Mouse (Mus musculus): ENCODE results near the gene Naa50. TPM values are rescaled to one million over a fixed set of nuclear protein-coding genes. Genes with fewer than 3 reads are reported as not detected.

The Naa50 gene
- polyA plus RNA-seq, 1 experiment from 2014 or later, result 116 TPM

DNA sequence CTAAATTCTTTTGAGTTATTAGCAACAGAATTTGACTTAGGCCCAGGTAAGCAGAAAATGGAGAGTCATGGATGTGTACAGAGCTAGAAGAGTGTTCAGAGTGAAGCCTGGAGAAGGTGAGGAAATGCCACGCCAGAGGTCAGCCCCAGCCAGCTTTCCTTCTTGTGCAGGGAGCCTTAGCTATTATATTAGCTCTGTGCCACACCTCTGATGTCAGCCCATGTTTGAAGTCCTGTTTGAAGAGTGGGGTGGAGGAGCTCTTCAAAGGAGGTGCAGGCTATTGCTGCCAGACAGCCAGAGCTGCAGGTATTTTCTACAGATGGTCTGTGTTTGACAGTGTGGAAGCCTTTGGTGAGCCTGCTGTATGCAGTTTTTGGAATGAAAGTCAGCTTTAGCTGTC is 38.9 kb downstream of the Naa50 start:
- no peak for DNase-seq (ENCODE audit: low spot score)
- no peak overlapping the region for H3K27ac ChIP-seq (ENCODE audit: low read depth, low read length)
- no peaks in the 10 kb centered on the region for H3K27me3 ChIP-seq (ENCODE audit: control insufficient read depth, insufficient read depth, low read length)
- WGBS, result 78% methylated on average over 1 of the region's 1 CpGs
- H3K9ac ChIP-seq (ENCODE audit: low read length), result no peak overlapping the region
- no peaks in the 10 kb centered on the region for H3K9me3 ChIP-seq (ENCODE audit: control insufficient read depth, low read length)
- ATAC-seq (replicated peaks; ENCODE audit: low FRiP score), result no peak
- no peaks in the 10 kb centered on the region; the same call in 1 of the 2 replicates for H3K4me1 ChIP-seq (replicated peaks; ENCODE audit: control insufficient read depth, insufficient read depth, low read length)
- no peaks in the 10 kb centered on the region for H3K36me3 ChIP-seq (ENCODE audit: control insufficient read depth, insufficient read depth, low read length)
- H3K4me2 ChIP-seq (ENCODE audit: low read depth, low read length, severe bottlenecking), result no peak overlapping the region
- no peak overlapping the region for H3K4me3 ChIP-seq (ENCODE audit: low read depth, low read length)

DNA sequence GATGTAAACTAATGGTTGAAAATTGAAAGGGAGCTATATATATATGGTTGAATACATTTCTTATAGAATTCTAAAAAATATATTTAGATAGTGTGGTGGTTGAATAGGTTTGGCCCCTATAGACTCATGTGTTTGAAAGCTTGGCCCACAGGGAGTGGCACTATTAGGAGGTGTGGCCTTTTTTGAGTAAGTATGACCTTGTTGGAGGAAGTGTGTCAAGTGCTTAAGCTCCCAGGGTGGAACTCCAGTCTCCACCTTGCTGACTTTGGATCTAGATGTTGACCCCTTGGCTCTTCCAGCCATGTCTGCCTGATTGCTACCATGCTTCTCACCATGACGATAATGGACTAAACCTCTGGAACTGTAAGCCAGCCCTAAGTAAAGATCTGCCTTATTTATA is 43.0 kb downstream of the Naa50 start:
- Histone ChIP-seq H3K36me3 (ENCODE audit: control insufficient read depth, insufficient read depth, low read length) (no peaks in the 10 kb centered on the region), H3K9ac (ENCODE audit: low read length) (no peak overlapping the region), H3K4me2 (ENCODE audit: low read depth, low read length, severe bottlenecking) (no peak overlapping the region), H3K27me3 (ENCODE audit: control insufficient read depth, insufficient read depth, low read length) (no peaks in the 10 kb centered on the region), H3K4me3 (ENCODE audit: low read depth, low read length) (no peak overlapping the region), H3K4me1 (replicated peaks; ENCODE audit: control insufficient read depth, insufficient read depth, low read length) (no peaks in the 10 kb centered on the region), H3K9me3 (ENCODE audit: control insufficient read depth, low read length) (no peaks in the 10 kb centered on the region), H3K27ac (ENCODE audit: low read depth, low read length) (no peak overlapping the region)
- WGBS, result 93% methylated on average over 1 of the region's 1 CpGs
- DNase-seq (ENCODE audit: low spot score) (no peak), ATAC-seq (replicated peaks; ENCODE audit: low FRiP score) (no peak)

DNA sequence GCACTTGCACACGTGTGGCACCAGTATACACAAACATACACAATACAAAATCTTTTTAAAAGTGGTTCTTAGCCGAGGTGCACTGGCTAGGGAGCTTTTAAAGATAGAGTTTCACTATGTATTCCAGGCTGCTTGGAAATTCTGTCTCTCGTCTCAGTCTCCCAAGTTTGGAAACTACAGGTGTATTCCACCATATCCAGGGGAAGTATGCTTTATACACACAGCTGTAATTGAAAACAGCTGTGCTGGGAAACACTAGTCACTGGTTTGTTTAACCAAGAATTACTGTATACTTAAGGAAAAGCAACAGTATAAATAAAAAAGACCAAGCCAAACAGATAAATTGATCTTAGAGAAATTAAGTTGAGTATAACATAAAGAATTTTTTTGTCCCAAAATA is 45.1 kb downstream of the Naa50 start:
- 80% methylated on average over 3 of the region's 3 CpGs for WGBS
- DNase-seq (ENCODE audit: low spot score), result no peak
- H3K4me1 ChIP-seq (replicated peaks; ENCODE audit: control insufficient read depth, insufficient read depth, low read length), result no peaks in the 10 kb centered on the region
- no peaks in the 10 kb centered on the region for H3K27me3 ChIP-seq (ENCODE audit: control insufficient read depth, insufficient read depth, low read length)
- H3K9ac ChIP-seq (ENCODE audit: low read length), result no peak overlapping the region
- no peak overlapping the region for H3K4me2 ChIP-seq (ENCODE audit: low read depth, low read length, severe bottlenecking)
- H3K4me3 ChIP-seq (ENCODE audit: low read depth, low read length), result no peak overlapping the region
- ATAC-seq (replicated peaks; ENCODE audit: low FRiP score), result no peak
- no peaks in the 10 kb centered on the region for H3K9me3 ChIP-seq (ENCODE audit: control insufficient read depth, low read length)
- H3K36me3 ChIP-seq (ENCODE audit: control insufficient read depth, insufficient read depth, low read length), result no peaks in the 10 kb centered on the region; the same call in 1 of the 2 replicates
- no peak overlapping the region for H3K27ac ChIP-seq (ENCODE audit: low read depth, low read length)

DNA sequence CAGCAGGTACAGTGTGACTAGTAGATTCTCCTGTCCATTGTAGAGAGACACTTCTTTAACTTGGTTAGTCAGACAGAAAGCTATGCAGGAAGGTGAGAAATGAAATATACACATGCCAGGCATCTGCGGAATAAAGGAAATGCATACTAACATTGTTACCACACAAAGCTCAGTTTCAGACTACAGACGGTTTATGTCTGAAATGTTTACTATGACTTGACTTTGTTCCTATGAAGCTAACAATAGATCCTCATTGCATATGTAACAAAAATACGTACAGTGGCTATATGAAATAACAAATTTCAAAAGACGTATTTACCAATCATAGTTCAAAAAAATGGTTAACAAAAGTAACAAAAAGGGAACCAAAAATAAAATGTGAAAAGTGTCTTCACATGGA is 47.5 kb downstream of the Naa50 start:
- H3K4me2 ChIP-seq (ENCODE audit: low read depth, low read length, severe bottlenecking), result no peak overlapping the region
- H3K27ac ChIP-seq (ENCODE audit: low read depth, low read length), result no peak overlapping the region
- H3K9me3 ChIP-seq (ENCODE audit: control insufficient read depth, low read length), result no peaks in the 10 kb centered on the region
- H3K4me1 ChIP-seq (replicated peaks; ENCODE audit: control insufficient read depth, insufficient read depth, low read length), result no peaks in the 10 kb centered on the region
- 96% methylated on average over 4 of the region's 4 CpGs for WGBS
- H3K27me3 ChIP-seq (ENCODE audit: control insufficient read depth, insufficient read depth, low read length), result no peaks in the 10 kb centered on the region
- H3K4me3 ChIP-seq (ENCODE audit: low read depth, low read length), result no peak overlapping the region
- H3K36me3 ChIP-seq (ENCODE audit: control insufficient read depth, insufficient read depth, low read length), result no peaks in the 10 kb centered on the region; the same call in 1 of the 2 replicates
- DNase-seq (ENCODE audit: low spot score), result no peak
- no peak for ATAC-seq (replicated peaks; ENCODE audit: low FRiP score)
- no peak overlapping the region for H3K9ac ChIP-seq (ENCODE audit: low read length)

DNA sequence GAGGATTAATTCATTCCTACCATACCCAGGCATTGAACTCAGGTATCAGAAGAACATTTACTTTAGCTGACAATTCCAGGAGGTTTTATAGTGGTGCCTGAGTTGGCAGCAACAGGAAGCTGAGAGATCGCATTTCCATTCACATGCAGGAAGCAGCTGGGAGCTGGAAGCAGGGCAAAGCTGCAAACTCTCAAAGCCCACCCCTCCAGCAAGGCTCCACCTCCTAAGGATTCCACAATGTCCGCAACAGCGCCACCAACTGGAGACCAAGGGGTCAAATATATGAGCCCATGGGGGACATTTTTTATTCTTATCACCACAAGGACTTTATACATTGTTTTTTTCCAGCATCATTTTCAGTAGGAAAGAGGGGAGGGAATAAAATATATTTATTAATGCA is 49.1 kb downstream of the Naa50 start:
- no peak overlapping the region for H3K4me3 ChIP-seq (ENCODE audit: low read depth, low read length)
- 91% methylated on average over 3 of the region's 3 CpGs for WGBS
- H3K4me2 ChIP-seq (ENCODE audit: low read depth, low read length, severe bottlenecking), result no peak overlapping the region
- H3K27ac ChIP-seq (ENCODE audit: low read depth, low read length), result no peak overlapping the region
- no peaks in the 10 kb centered on the region for H3K4me1 ChIP-seq (replicated peaks; ENCODE audit: control insufficient read depth, insufficient read depth, low read length)
- H3K36me3 ChIP-seq (ENCODE audit: control insufficient read depth, insufficient read depth, low read length), result no peaks in the 10 kb centered on the region; the same call in 1 of the 2 replicates
- DNase-seq (ENCODE audit: low spot score), result no peak
- H3K27me3 ChIP-seq (ENCODE audit: control insufficient read depth, insufficient read depth, low read length), result no peaks in the 10 kb centered on the region
- H3K9ac ChIP-seq (ENCODE audit: low read length), result no peak overlapping the region
- H3K9me3 ChIP-seq (ENCODE audit: control insufficient read depth, low read length), result no peaks in the 10 kb centered on the region
- ATAC-seq (replicated peaks; ENCODE audit: low FRiP score), result no peak

DNA sequence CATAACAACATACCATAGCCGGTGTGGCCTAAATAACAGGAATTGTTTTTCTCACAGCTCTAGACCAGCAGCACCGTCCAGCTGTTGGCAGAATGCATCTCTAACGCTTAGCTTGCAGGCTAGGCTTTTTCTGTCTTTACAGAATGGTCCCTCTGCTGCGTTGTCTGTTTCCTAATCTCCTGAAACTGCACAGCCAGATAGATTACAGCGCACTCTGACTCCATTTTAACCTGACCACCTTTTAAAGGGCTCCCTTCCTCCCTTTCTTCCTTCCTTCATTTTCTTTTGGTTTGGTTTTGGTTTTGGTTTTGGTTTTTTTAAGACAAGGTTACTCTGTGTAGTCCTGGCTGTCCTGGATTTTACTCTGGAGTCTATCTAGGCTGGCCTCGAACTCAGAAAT is 50.4 kb downstream of the Naa50 start:
- Histone ChIP-seq H3K4me3 (ENCODE audit: low read depth, low read length) (no peak overlapping the region), H3K27me3 (ENCODE audit: control insufficient read depth, insufficient read depth, low read length) (no peaks in the 10 kb centered on the region), H3K27ac (ENCODE audit: low read depth, low read length) (no peak overlapping the region), H3K36me3 (ENCODE audit: control insufficient read depth, insufficient read depth, low read length) (no peaks in the 10 kb centered on the region; the same call in 1 of the 2 replicates), H3K9ac (ENCODE audit: low read length) (no peak overlapping the region), H3K4me2 (ENCODE audit: low read depth, low read length, severe bottlenecking) (no peak overlapping the region), H3K9me3 (ENCODE audit: control insufficient read depth, low read length) (no peaks in the 10 kb centered on the region), H3K4me1 (replicated peaks; ENCODE audit: control insufficient read depth, insufficient read depth, low read length) (no peaks in the 10 kb centered on the region)
- DNase-seq (ENCODE audit: low spot score) (no peak), ATAC-seq (replicated peaks; ENCODE audit: low FRiP score) (no peak)
- WGBS, result 94% methylated on average over 6 of the region's 6 CpGs

DNA sequence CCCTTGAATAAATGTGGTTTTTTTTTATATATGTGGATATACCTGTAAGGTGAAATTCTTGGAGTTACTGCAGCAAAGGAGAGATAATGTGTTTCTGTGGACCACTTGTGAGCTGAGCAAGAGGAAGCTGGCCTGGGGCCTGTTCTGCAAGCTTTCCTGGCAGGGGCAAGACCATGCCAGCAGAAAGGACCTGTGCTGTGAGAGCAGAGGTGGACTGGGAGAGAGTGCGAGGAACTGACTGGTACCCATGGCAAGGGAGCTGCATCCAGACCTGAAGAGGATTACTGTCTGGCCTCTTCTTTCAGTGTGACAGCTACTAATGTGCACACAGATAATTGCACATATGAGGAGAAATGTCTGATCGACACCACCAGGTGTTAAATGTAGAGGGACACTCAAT is 51.3 kb downstream of the Naa50 start:
- Histone ChIP-seq H3K4me3 (ENCODE audit: low read depth, low read length) (no peak overlapping the region), H3K27me3 (ENCODE audit: control insufficient read depth, insufficient read depth, low read length) (no peaks in the 10 kb centered on the region), H3K27ac (ENCODE audit: low read depth, low read length) (no peak overlapping the region), H3K36me3 (ENCODE audit: control insufficient read depth, insufficient read depth, low read length) (no peaks in the 10 kb centered on the region; the same call in 1 of the 2 replicates), H3K4me1 (replicated peaks; ENCODE audit: control insufficient read depth, insufficient read depth, low read length) (no peaks in the 10 kb centered on the region), H3K4me2 (ENCODE audit: low read depth, low read length, severe bottlenecking) (no peak overlapping the region), H3K9me3 (ENCODE audit: control insufficient read depth, low read length) (no peaks in the 10 kb centered on the region), H3K9ac (ENCODE audit: low read length) (no peak overlapping the region)
- 98% methylated on average over 2 of the region's 2 CpGs for WGBS
- DNase-seq (ENCODE audit: low spot score) (no peak), ATAC-seq (replicated peaks; ENCODE audit: low FRiP score) (no peak)

DNA sequence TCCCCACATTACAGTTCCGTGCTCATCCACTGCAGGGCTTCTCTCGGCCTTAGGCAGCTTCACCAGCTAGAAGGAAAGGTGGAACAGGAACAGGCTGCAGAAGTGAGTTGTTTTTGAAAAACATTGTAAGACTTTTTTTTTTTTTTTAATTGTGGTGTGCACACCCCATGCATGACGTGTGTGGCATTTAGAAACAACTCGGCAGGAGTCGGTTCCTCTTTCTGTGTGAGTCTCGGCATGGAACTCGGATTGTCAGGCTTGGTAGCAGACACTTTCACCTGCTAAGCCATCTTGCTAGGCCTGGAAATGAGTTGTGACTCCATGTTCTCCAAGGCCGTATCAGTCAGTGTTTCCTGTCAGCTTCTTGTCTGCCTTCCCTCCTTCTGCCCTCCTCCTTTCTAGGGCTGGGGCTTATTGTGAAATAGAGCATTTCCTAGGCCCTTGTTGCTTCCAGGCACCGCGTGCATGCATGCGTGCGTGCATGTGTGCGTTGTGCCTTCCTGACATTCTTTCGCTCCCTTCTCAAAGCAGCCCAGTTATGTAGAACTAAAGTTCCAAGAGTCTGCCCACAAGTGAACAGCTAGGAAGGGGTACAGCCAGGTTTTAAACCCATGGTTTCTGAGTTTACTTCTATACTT is 59.6 kb downstream of the Naa50 start:
- WGBS, result 93% methylated on average over 14 of the region's 14 CpGs
- H3K27me3 ChIP-seq (ENCODE audit: control insufficient read depth, insufficient read depth, low read length), result no peaks in the 10 kb centered on the region
- H3K4me2 ChIP-seq (ENCODE audit: low read depth, low read length, severe bottlenecking), result no peak overlapping the region
- H3K9me3 ChIP-seq (ENCODE audit: control insufficient read depth, low read length), result no peaks in the 10 kb centered on the region
- H3K27ac ChIP-seq (ENCODE audit: low read depth, low read length), result no peak overlapping the region
- H3K36me3 ChIP-seq (ENCODE audit: control insufficient read depth, insufficient read depth, low read length), result no peaks in the 10 kb centered on the region; the same call in 1 of the 2 replicates
- H3K9ac ChIP-seq (ENCODE audit: low read length), result no peak overlapping the region
- no peak overlapping the region for H3K4me3 ChIP-seq (ENCODE audit: low read depth, low read length)
- DNase-seq (ENCODE audit: low spot score) (no peak), ATAC-seq (replicated peaks; ENCODE audit: low FRiP score) (no peak)
- no peaks in the 10 kb centered on the region for H3K4me1 ChIP-seq (replicated peaks; ENCODE audit: control insufficient read depth, insufficient read depth, low read length)

DNA sequence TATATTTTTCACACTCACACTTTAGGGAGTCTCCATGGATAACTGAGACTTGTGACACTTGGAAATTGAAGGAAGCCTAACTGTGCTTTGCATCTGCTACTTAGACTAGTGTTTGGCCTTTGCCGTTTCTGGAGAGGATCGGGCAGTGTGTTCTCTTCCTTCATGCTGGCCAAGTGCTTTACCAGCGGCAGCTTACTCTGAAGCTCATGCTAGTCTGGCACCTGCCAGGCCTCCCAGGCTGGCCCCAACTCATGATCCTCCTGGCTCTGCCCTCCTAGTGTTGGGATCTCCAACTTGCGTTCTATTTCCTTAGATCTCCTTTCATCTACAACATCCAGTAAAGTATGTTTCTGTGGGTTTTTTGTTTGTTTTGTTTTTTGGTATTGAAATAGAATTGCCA is 60.5 kb downstream of the Naa50 start:
- Histone ChIP-seq H3K27me3 (ENCODE audit: control insufficient read depth, insufficient read depth, low read length) (no peaks in the 10 kb centered on the region), H3K4me3 (ENCODE audit: low read depth, low read length) (no peak overlapping the region), H3K9me3 (ENCODE audit: control insufficient read depth, low read length) (no peaks in the 10 kb centered on the region), H3K4me2 (ENCODE audit: low read depth, low read length, severe bottlenecking) (no peak overlapping the region), H3K9ac (ENCODE audit: low read length) (no peak overlapping the region), H3K27ac (ENCODE audit: low read depth, low read length) (no peak overlapping the region), H3K36me3 (ENCODE audit: control insufficient read depth, insufficient read depth, low read length) (no peaks in the 10 kb centered on the region; the same call in 1 of the 2 replicates), H3K4me1 (replicated peaks; ENCODE audit: control insufficient read depth, insufficient read depth, low read length) (no peaks in the 10 kb centered on the region)
- DNase-seq (ENCODE audit: low spot score), result no peak
- WGBS, result 90% methylated on average over 4 of the region's 4 CpGs
- ATAC-seq (replicated peaks; ENCODE audit: low FRiP score), result no peak

Measured in forebrain, embryonic 11.5 days (tissue).